Mouse (Mus musculus): Measurements from ENCODE around the gene Adipor2.
"Not testable (repeated sequence)": the region's sequence is repeated elsewhere in the genome, so short reads cannot be mapped to it uniquely, and the experiment has no call there.

Gene Adipor2

GRCm38 (mm10) chr6:119417354-119417753 is at the start of gene Adipor2:
TSS of gene Adipor2 (minus strand) at chr6:119417704.
- peak; percentile 18 for DNase-seq (ENCODE audit: low spot score)

- no peak for DNase-seq (ENCODE audit: low spot score)
Measured at GRCm38 (mm10) chr6:119466161-119466560, 48.7 kb upstream of the Adipor2 start.

GRCm38 (mm10) chr6:119460391-119460790 is 42.9 kb upstream of the Adipor2 start:
- DNase-seq (ENCODE audit: low spot score) = no peak

GRCm38 (mm10) chr6:119459041-119459440 is 41.5 kb upstream of the Adipor2 start:
- no peak for DNase-seq (ENCODE audit: low spot score)

GRCm38 (mm10) chr6:119458166-119458565 is 40.7 kb upstream of the Adipor2 start:
- DNase-seq (ENCODE audit: low spot score) = no peak

- DNase-seq (ENCODE audit: low spot score) = peak; percentile 64
Measured at GRCm38 (mm10) chr6:119451981-119452499, 34.5 kb upstream of the Adipor2 start.

- DNase-seq (ENCODE audit: low spot score) = no peak
Measured at GRCm38 (mm10) chr6:119450965-119451943, 33.8 kb upstream of the Adipor2 start.

- no peak for DNase-seq (ENCODE audit: low spot score)
Measured at GRCm38 (mm10) chr6:119449060-119449499, 31.6 kb upstream of the Adipor2 start.

- no peak for DNase-seq (ENCODE audit: low spot score)
Measured at GRCm38 (mm10) chr6:119448321-119449059, 31.0 kb upstream of the Adipor2 start.

GRCm38 (mm10) chr6:119445671-119446607 is 28.4 kb upstream of the Adipor2 start:
- DNase-seq (ENCODE audit: low spot score) = no peak

GRCm38 (mm10) chr6:119443742-119444645 is 26.5 kb upstream of the Adipor2 start:
- DNase-seq (ENCODE audit: low spot score) = peak; percentile 57

GRCm38 (mm10) chr6:119442729-119443128 is 25.2 kb upstream of the Adipor2 start:
- DNase-seq (ENCODE audit: low spot score) = not testable (repeated sequence)

GRCm38 (mm10) chr6:119437894-119438761 is 20.6 kb upstream of the Adipor2 start:
- no peak for DNase-seq (ENCODE audit: low spot score)

- DNase-seq (ENCODE audit: low spot score) = no peak
Measured at GRCm38 (mm10) chr6:119434394-119434793, 16.9 kb upstream of the Adipor2 start.

- DNase-seq (ENCODE audit: low spot score) = no peak
Measured at GRCm38 (mm10) chr6:119431751-119432324, 14.3 kb upstream of the Adipor2 start.

- DNase-seq (ENCODE audit: low spot score) = peak; percentile 50
Measured at GRCm38 (mm10) chr6:119430508-119430907, 13.0 kb upstream of the Adipor2 start.

GRCm38 (mm10) chr6:119429311-119429710 is 11.8 kb upstream of the Adipor2 start:
- DNase-seq (ENCODE audit: low spot score) = no peak

- no peak for DNase-seq (ENCODE audit: low spot score)
Measured at GRCm38 (mm10) chr6:119428611-119429010, 11.1 kb upstream of the Adipor2 start.

GRCm38 (mm10) chr6:119421001-119421400 is 3.5 kb upstream of the Adipor2 start:
- no peak for DNase-seq (ENCODE audit: low spot score)
